Mouse (Mus musculus): Measurements from ENCODE around the gene Rbm43.

The Rbm43 gene

DNA sequence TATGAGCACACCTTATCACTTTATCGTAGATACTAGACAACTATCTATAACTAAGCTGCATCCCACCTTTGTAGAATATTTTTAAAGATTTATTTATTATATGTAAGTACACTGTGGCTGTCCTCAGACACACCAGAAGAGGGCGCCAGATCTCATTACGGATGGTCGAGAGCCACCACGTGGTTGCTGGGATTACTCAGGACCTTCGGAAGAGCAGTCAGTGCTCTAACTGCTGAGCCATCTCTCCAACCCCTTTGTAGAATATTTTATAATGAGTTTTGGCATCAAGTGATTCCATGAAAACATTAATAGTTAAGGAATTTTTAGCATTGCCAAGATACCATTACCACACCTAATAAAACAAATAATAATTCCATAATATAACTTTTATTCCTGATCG, 20.4 kb downstream of the Rbm43 start:
- no peak for DNase-seq (ENCODE audit: low spot score)

- no peak for DNase-seq (ENCODE audit: low spot score)
Measured at GRCm38 (mm10) chr2:51912740-51913139, 22.2 kb downstream of the Rbm43 start.

DNA sequence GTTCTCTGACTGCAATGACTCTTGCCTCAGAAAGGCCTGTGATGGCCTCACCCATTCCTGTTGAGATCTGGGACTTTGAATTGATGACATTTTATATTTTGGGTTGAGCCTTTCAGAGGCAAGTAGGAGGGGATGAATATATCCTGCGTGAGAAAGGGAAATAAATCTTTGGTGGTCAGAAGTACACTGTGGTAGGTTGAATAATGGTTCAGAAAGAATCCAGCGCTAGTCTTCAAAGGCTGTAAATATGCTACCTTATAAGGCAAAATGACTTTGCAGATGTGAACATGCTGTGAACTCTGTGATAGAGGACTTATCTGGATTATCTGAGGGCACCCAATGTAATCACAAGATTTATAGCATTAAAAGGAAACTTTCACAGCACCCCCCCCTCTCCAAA, 23.1 kb downstream of the Rbm43 start:
- DNase-seq (ENCODE audit: low spot score) = no peak

- no peak for DNase-seq (ENCODE audit: low spot score)
Measured at GRCm38 (mm10) chr2:51907538-51908110, 27.3 kb downstream of the Rbm43 start.

GRCm38 (mm10) chr2:51905637-51906036, 29.3 kb downstream of the Rbm43 start:
- no peak for DNase-seq (ENCODE audit: low spot score)

DNA sequence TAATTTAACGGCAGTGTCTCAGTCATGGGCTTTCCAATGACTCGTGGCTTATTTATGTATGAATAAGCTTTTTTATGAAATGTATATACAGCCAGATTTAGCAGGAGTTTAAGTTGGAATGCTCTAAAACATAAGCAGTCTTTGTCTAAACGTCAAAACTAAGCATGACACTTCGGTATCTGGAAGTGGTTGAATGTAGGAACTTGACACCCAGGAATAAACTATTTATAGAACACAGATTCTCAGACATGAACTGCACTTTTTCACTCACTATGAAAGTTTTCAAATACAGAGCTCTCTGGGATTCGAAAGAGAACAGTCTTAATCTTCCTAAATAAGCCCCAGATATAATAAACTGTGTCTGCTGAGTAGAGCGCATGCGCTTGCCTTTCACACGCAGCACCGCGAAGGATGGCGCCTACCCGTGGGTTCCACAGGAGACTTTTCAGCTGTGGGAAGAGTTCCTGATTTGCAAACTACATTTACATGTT, 42.5 kb downstream of the Rbm43 start:
- no peak for DNase-seq (ENCODE audit: low spot score)

- DNase-seq (ENCODE audit: low spot score) = no peak
Measured at GRCm38 (mm10) chr2:51890961-51891360, 44.0 kb downstream of the Rbm43 start.

DNA sequence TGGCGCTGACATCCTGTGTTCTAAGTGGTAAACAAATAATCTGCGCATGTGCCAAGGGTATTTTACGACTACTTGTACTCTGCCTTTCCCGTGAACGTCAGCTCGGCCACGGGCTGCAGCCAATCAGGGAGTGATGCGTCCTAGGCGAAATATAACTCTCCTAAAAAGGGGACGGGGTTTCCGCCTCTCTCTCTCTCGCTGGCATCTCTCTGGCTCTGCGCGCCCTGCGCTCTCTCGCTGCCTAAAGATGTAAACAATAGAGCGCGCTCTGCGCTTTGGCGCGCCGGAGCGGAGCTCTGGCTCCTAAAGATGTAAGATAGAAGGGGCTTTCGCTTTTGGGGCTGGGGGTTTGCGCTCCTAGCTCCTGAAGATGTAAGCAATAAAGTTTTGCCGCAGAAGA, 44.8 kb downstream of the Rbm43 start:
- peak; percentile 20 for DNase-seq (ENCODE audit: low spot score)

DNA sequence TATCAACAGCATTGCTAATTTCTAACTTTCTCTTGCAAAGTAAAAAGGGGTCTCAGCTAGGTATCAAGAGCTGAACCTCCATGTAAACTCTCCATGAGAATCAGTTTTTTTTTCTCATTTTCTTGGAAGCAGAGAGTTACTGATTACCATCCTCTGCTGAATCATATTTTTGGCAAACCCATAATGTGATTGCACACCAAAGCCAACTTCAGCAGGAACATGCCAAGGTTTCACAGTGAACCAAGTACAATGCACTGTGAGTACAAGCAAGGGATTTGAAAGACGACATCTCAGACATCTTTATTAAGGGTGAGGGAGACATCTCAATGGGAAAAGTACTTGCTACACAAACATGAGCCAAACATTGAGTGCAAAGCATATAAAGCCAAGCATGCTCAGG, 54.8 kb downstream of the Rbm43 start:
- DNase-seq (ENCODE audit: low spot score) = no peak
